Comparison of ENCODE assay signal across 8 mouse cellular contexts in genomic region chr5:111530628-111531524, GRCm38 (mm10).
DNase-seq lines count a peak whose midpoint lies in the region; ATAC-seq lines count a peak whose summit lies in the region.

No protein-coding gene starts in this region.

- H3K4me2 ChIP-seq in midbrain, embryonic 13.5 days (replicated peaks), result peak overlapping the region; percentile 0

- ATAC-seq in midbrain, embryonic 13.5 days, result peak; percentile 40; the same call in 1 of the 2 replicates

- H3K9ac ChIP-seq in midbrain, embryonic 13.5 days (replicated peaks), result no peak overlapping the region

- peak; percentile 28 for DNase-seq in adrenal gland, postnatal 14 days
- DNase-seq in adrenal gland, adult 18-20 months (ENCODE audit: low spot score in 2 of 2), result no peak
- DNase-seq in gastrocnemius, adult 18-20 months (ENCODE audit: low spot score), result peak; percentile 73
- DNase-seq in hindlimb bud, embryonic 11.5 days (ENCODE audit: extremely low spot score, low read depth, low spot score), result peak; percentile 31
- DNase-seq in frontal cortex, postnatal 36 days (ENCODE audit: low spot score in 2 of 2), result no peak
- no peak for DNase-seq in layer of hippocampus, adult 8-10 months (ENCODE audit: low spot score in 2 of 2)
- no peak for DNase-seq in layer of hippocampus, postnatal 10 days (ENCODE audit: low spot score in 2 of 2)

- H3K36me3 ChIP-seq in midbrain, embryonic 13.5 days, result no peaks in the 10 kb centered on the region

- 0 out of 2 replicates have a peak, but pooled peaks cover 5% of the 10 kb centered on the region for H3K27me3 ChIP-seq in midbrain, embryonic 13.5 days

- no peak overlapping the region for H3K4me3 ChIP-seq in midbrain, embryonic 13.5 days (replicated peaks)

- 15% methylated on average over 26 of the region's 26 CpGs for WGBS in midbrain, embryonic 13.5 days

- no peaks in the 10 kb centered on the region for H3K9me3 ChIP-seq in midbrain, embryonic 13.5 days

- 0 out of 2 replicates have a peak overlapping the region, but pooled peaks have one; percentile 45 for H3K27ac ChIP-seq in midbrain, embryonic 13.5 days

- peaks cover 47% of the 10 kb centered on the region for H3K4me1 ChIP-seq in midbrain, embryonic 13.5 days (replicated peaks)

Comparison
In these comparisons a context has a peak if more than half of its experiments do, and no peak if none do; other contexts are left out.
1. DNase-seq: peak in adrenal gland, postnatal 14 days (single experiment), gastrocnemius, adult 18-20 months (single experiment) and hindlimb bud, embryonic 11.5 days (single experiment); none in adrenal gland, adult 18-20 months (0 of 2), frontal cortex, postnatal 36 days (0 of 2), layer of hippocampus, adult 8-10 months (0 of 2) and layer of hippocampus, postnatal 10 days (0 of 2).